Mouse (Mus musculus) G1E (cell line): ENCODE data around the gene Catsperg1.

Source experiments
- CTCF ChIP-seq: IDR thresholded peaks from 2 replicates; pipeline ENCODE4 v1.5.1; 2012; ENCODE audit warnings: low read depth, low read length, inconsistent platforms, mixed read lengths
- GATA1 ChIP-seq: IDR thresholded peaks from 2 replicates; pipeline ENCODE4 v1.6.1; 2012; ENCODE audit warnings: borderline replicate concordance, low read length, inconsistent platforms, mixed read lengths
- GATA2 ChIP-seq: IDR thresholded peaks from 2 replicates; pipeline ENCODE4 v1.6.1; 2012; ENCODE audit warnings: low read depth, low read length, inconsistent platforms, borderline replicate concordance
- POLR2AphosphoS5 ChIP-seq: IDR thresholded peaks from 2 replicates; pipeline ENCODE4 v1.6.1; 2012; ENCODE audit warnings: low read depth, low read length, inconsistent platforms; ENCODE audit not compliant: insufficient replicate concordance
- TAL1 ChIP-seq: conservative IDR thresholded peaks from 2 replicates; pipeline ENCODE4 v1.6.1; 2012; ENCODE audit warnings: low read depth, low read length, inconsistent platforms, mixed read lengths

DNA sequence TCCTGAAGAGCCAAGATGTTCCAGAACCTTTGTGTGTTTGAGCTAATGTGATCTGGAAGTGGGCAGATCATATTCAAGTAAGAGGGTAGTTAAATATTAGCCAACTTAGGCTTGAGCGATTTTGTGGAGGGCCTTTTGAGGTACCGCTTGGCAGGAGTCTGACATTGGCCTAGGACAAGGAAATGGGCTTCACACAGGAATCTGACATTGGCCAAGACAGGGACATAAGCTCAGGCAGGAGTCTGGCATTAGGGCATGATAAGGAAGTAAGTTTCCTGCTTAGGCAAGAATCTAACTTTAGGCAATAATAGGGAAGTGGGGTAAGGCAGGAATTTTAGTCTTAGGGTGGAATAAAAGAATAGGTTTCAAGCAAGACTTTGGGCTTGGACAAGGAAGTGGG is 401 bp upstream of the Catsperg1 start:
- TF ChIP-seq TAL1 = no peak
- TF ChIP-seq CTCF = no peak
- TF ChIP-seq GATA1 = no peak
- no peak for TF ChIP-seq POLR2AphosphoS5
- no peak for TF ChIP-seq GATA2
